Mouse (Mus musculus) testis, adult 2 months (tissue): ENCODE data around the gene Ripor3. TPM values are rescaled to one million over a fixed set of nuclear protein-coding genes. Genes with fewer than 3 reads are reported as not detected.

Experiments
- H3K27ac ChIP-seq: fragments of 200-500 bp; 2 replicates; pipeline ENCODE4 v1.5.1; 2012; ENCODE audit warnings: low read depth, low read length; ENCODE audit not compliant: control insufficient read depth, insufficient read depth
- H3K27me3 ChIP-seq: fragments of 200-500 bp; 2 replicates; pipeline ENCODE4 v1.6.1; 2012; ENCODE audit warnings: mild to moderate bottlenecking, low read length, moderate library complexity; ENCODE audit not compliant: control insufficient read depth, insufficient read depth
- H3K36me3 ChIP-seq: fragments of 200-500 bp; 2 replicates; pipeline ENCODE4 v1.6.1; 2012; ENCODE audit warnings: mild to moderate bottlenecking, low read length; ENCODE audit not compliant: control insufficient read depth, insufficient read depth
- H3K4me1 ChIP-seq: fragments of 200-500 bp; 2 replicates; pipeline ENCODE4 v1.6.1; 2012; ENCODE audit warnings: low read length; ENCODE audit not compliant: control insufficient read depth, insufficient read depth
- H3K4me3 ChIP-seq: fragments of 200-500 bp; 2 replicates; pipeline ENCODE4 v1.5.1; 2012; ENCODE audit warnings: low read depth, mild to moderate bottlenecking, low read length, moderate library complexity, mixed read lengths; ENCODE audit not compliant: control insufficient read depth
- CTCF ChIP-seq: fragments of 200-500 bp; IDR thresholded peaks from 2 replicates; pipeline ENCODE4 v1.5.1; 2012; ENCODE audit warnings: low read depth, mild to moderate bottlenecking, inconsistent platforms, low read length, moderate library complexity; ENCODE audit not compliant: control insufficient read depth, insufficient read depth, insufficient replicate concordance
- POLR2A ChIP-seq: fragments of 200-500 bp; IDR thresholded peaks from 2 replicates; pipeline ENCODE4 v1.6.1; 2012; ENCODE audit warnings: low read depth, mild to moderate bottlenecking, inconsistent platforms, low read length, moderate library complexity; ENCODE audit not compliant: control insufficient read depth
- polyA plus RNA-seq: library from polyadenylated mRNA; depleted of rRNA; stranded (reverse); fragments of >200 nt; gene quantifications from 2 replicates; pipeline ENCODE4 v1.2.3, GENCODE M21; 2012

Ripor3 gene
- polyA plus RNA-seq, 1 experiment: 0.90 TPM

- TF ChIP-seq CTCF (no peak), POLR2A (no peak)
- H3K4me3 ChIP-seq: no peak overlapping the region
- no peaks in the 10 kb centered on the region; the same call in 1 of the 2 replicates for H3K4me1 ChIP-seq
Measured at GRCm38 (mm10) chr2:168002188-168002587, 8.2 kb downstream of the Ripor3 start.

GRCm38 (mm10) chr2:167999145-167999743, 11.2 kb downstream of the Ripor3 start:
- H3K4me3 ChIP-seq: no peak overlapping the region
- no peak overlapping the region for H3K27ac ChIP-seq
- TF ChIP-seq CTCF (no peak), POLR2A (no peak)
- no peaks in the 10 kb centered on the region for H3K27me3 ChIP-seq
- H3K36me3 ChIP-seq: no peaks in the 10 kb centered on the region
- no peaks in the 10 kb centered on the region; the same call in 1 of the 2 replicates for H3K4me1 ChIP-seq

More at GRCm38 (mm10) chr2:168002188-168002587, 8.2 kb downstream of the Ripor3 start:
- H3K27me3 ChIP-seq: no peaks in the 10 kb centered on the region
- H3K36me3 ChIP-seq: no peaks in the 10 kb centered on the region
- H3K27ac ChIP-seq: no peak overlapping the region

- Histone ChIP-seq H3K36me3 (no peaks in the 10 kb centered on the region), H3K4me3 (no peak overlapping the region), H3K27me3 (no peaks in the 10 kb centered on the region), H3K4me1 (no peaks in the 10 kb centered on the region), H3K27ac (no peak overlapping the region)
- TF ChIP-seq POLR2A (no peak), CTCF (no peak)
Measured at GRCm38 (mm10) chr2:167997562-167997961, 12.9 kb downstream of the Ripor3 start.

- TF ChIP-seq CTCF (no peak), POLR2A (no peak)
- H3K27me3 ChIP-seq: no peaks in the 10 kb centered on the region
- H3K27ac ChIP-seq: no peak overlapping the region
- no peaks in the 10 kb centered on the region for H3K4me1 ChIP-seq
- H3K4me3 ChIP-seq: no peak overlapping the region
- H3K36me3 ChIP-seq: no peaks in the 10 kb centered on the region
Measured at GRCm38 (mm10) chr2:167996672-167997215, 13.7 kb downstream of the Ripor3 start.

GRCm38 (mm10) chr2:167995870-167996635, 14.4 kb downstream of the Ripor3 start:
- no peaks in the 10 kb centered on the region for H3K36me3 ChIP-seq
- no peak for TF ChIP-seq CTCF
- TF ChIP-seq POLR2A: no peak
- no peak overlapping the region for H3K27ac ChIP-seq
- H3K4me1 ChIP-seq: no peaks in the 10 kb centered on the region
- no peak overlapping the region for H3K4me3 ChIP-seq
- H3K27me3 ChIP-seq: no peaks in the 10 kb centered on the region

- H3K27ac ChIP-seq: no peak overlapping the region
- H3K27me3 ChIP-seq: no peaks in the 10 kb centered on the region
- no peak overlapping the region for H3K4me3 ChIP-seq
- H3K36me3 ChIP-seq: no peaks in the 10 kb centered on the region
- TF ChIP-seq POLR2A: no peak
- no peak for TF ChIP-seq CTCF
- H3K4me1 ChIP-seq: 0 out of 2 replicates have a peak, but pooled peaks cover 2% of the 10 kb centered on the region
Measured at GRCm38 (mm10) chr2:167993260-167993659, 17.2 kb downstream of the Ripor3 start.

- Histone ChIP-seq H3K27ac (no peak overlapping the region), H3K4me1 (0 out of 2 replicates have a peak, but pooled peaks cover 2% of the 10 kb centered on the region), H3K27me3 (no peaks in the 10 kb centered on the region), H3K36me3 (no peaks in the 10 kb centered on the region), H3K4me3 (no peak overlapping the region)
- TF ChIP-seq CTCF (no peak), POLR2A (no peak)
Measured at GRCm38 (mm10) chr2:167989310-167989709, 21.1 kb downstream of the Ripor3 start.
